ENCODE assay signal across 23 mouse cellular contexts in the genomic region with DNA sequence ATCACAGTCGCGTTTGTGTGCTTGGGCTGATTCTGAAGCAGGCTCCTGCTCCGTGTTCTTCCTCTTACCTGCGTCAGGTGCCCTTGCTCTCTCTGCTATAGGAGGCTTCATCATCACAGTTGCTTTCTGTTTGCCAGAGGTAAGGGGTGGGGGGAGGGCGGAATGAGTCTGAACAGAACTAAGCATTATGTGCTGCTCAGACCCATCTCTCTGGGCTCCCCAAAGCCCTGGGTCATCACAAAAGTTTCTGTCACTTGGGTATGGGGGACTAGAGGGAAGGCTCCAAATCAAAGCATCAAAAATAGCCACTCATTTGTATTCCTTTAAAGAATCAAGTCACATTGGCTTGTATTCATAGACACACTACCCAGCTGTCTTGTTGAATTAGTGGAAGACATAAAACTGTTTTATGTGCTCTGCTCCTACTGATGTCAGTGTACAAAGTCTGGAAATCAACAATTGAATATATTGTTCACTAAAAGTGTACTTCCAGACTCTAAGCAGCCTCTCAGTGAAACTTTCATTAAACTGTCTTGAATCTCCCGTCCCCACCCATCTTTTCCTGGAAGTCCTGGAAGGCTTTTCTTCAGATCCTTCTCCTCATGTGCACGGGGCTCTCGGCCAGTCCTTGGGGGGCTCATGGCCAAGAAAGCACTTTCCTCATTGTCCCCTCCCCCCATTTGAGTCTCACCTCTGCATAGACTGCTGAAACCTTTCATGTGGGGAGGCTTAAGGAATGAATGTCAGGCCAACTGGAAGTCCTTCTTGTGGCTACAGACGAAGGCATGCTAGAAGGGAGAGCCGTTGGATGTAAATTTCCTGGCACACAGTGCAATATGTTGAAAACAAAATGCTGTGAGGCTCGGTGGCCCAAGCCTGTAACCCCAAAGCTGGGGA. TPM values are rescaled to one million over a fixed set of nuclear protein-coding genes. Genes with fewer than 3 reads are reported as not detected.
DNase-seq lines count a peak whose midpoint lies in the region; ATAC-seq and TF ChIP-seq lines count a peak whose summit lies in the region.
"Had no signal": no experiment of that assay in that cellular context is flagged by ENCODE, and none has a peak within 500 bp of the region (broad histone marks: within the 10 kb centered on the region; RNA-seq: fewer than 3 reads in every experiment).

No protein-coding gene starts in this region.

- peaks cover 10% of the 10 kb centered on the region; the same call in 1 of the 2 replicates for H3K4me1 ChIP-seq in kidney, embryonic 16.5 days (ENCODE audit: insufficient read depth, low read length)
- H3K4me1 ChIP-seq in limb, embryonic 10.5 days, result peaks cover 15% of the 10 kb centered on the region
- H3K4me1 ChIP-seq in neural tube, embryonic 14.5 days (ENCODE audit: control insufficient read depth, insufficient read depth, low read length), result no peaks in the 10 kb centered on the region
- H3K4me1 ChIP-seq in hindbrain, embryonic 13.5 days (replicated peaks), result no peaks in the 10 kb centered on the region
- no peaks in the 10 kb centered on the region for H3K4me1 ChIP-seq in hindbrain, postnatal 0 days (ENCODE audit: insufficient read depth, low read length)
- H3K4me1 ChIP-seq: embryonic facial prominence, embryonic 13.5 days; forebrain, embryonic 13.5 days; heart, embryonic 10.5 days; hindbrain, embryonic 10.5 days; hindbrain, embryonic 15.5 days had no signal

- H3K27ac ChIP-seq in kidney, embryonic 16.5 days (ENCODE audit: low read length), result peak overlapping the region; percentile 75
- H3K27ac ChIP-seq in limb, embryonic 10.5 days, result peak overlapping the region; percentile 46; the same call in 1 of the 2 replicates
- no peak overlapping the region for H3K27ac ChIP-seq in neural tube, embryonic 14.5 days (ENCODE audit: low read depth, low read length)
- H3K27ac ChIP-seq in hindbrain, embryonic 13.5 days, result no peak overlapping the region
- H3K27ac ChIP-seq in hindbrain, postnatal 0 days, result no peak overlapping the region
- H3K27ac ChIP-seq: embryonic facial prominence, embryonic 13.5 days; forebrain, embryonic 13.5 days; gastrocnemius, adult 2 months; heart, embryonic 10.5 days; heart, embryonic 15.5 days; hindbrain, embryonic 10.5 days; hindbrain, embryonic 15.5 days had no signal

- no peak for TF ChIP-seq CTCF in hindbrain, postnatal 0 days (IDR thresholded peaks at IDR 0.05; ENCODE audit: low read depth)

- 55% methylated on average over 11 of the region's 11 CpGs for WGBS in kidney, embryonic 16.5 days
- 85% methylated on average over 11 of the region's 11 CpGs for WGBS in limb, embryonic 10.5 days
- WGBS in neural tube, embryonic 14.5 days, result 57% methylated on average over 11 of the region's 11 CpGs
- 85% methylated on average over 11 of the region's 11 CpGs for WGBS in hindbrain, embryonic 13.5 days
- 74% methylated on average over 11 of the region's 11 CpGs for WGBS in hindbrain, postnatal 0 days

- H3K27me3 ChIP-seq in kidney, embryonic 16.5 days (ENCODE audit: insufficient read depth, low read length), result no peaks in the 10 kb centered on the region
- H3K27me3 ChIP-seq in limb, embryonic 10.5 days (ENCODE audit: low read depth, poor library complexity, severe bottlenecking), result no peaks in the 10 kb centered on the region
- no peaks in the 10 kb centered on the region for H3K27me3 ChIP-seq in neural tube, embryonic 14.5 days (ENCODE audit: control insufficient read depth, insufficient read depth, low read length)
- H3K27me3 ChIP-seq in hindbrain, embryonic 13.5 days, result no peaks in the 10 kb centered on the region
- no peaks in the 10 kb centered on the region for H3K27me3 ChIP-seq in hindbrain, postnatal 0 days (ENCODE audit: insufficient read depth, low read length)
- H3K27me3 ChIP-seq: embryonic facial prominence, embryonic 13.5 days; forebrain, embryonic 13.5 days; heart, embryonic 15.5 days; hindbrain, embryonic 15.5 days; Patski had no signal

- DNase-seq in heart, adult 11 months, result peak; percentile 72
- no peak for DNase-seq in heart, adult 9 months (ENCODE audit: low spot score in 2 of 2)
- no peak for DNase-seq in kidney, postnatal 25 days
- DNase-seq in limb, embryonic 10.5 days (ENCODE audit: low spot score), result no peak
- no peak for DNase-seq in hindbrain, postnatal 0 days (ENCODE audit: low spot score)
- DNase-seq: adrenal gland, postnatal 25 days; cerebellum, adult 18-20 months; cerebellum, adult 9-11 months; cerebellum, postnatal 36 days; gastrocnemius, adult 2 months; gastrocnemius, postnatal 25 days had no signal

- no peak overlapping the region for H3K4me2 ChIP-seq in kidney, embryonic 16.5 days (replicated peaks; ENCODE audit: low read depth, low read length)
- no peak overlapping the region for H3K4me2 ChIP-seq in neural tube, embryonic 14.5 days (ENCODE audit: low read depth, low read length)
- H3K4me2 ChIP-seq in hindbrain, embryonic 13.5 days, result no peak overlapping the region
- no peak overlapping the region for H3K4me2 ChIP-seq in hindbrain, postnatal 0 days (ENCODE audit: low read depth, low read length)
- H3K4me2 ChIP-seq: embryonic facial prominence, embryonic 13.5 days; forebrain, embryonic 13.5 days; heart, embryonic 15.5 days; hindbrain, embryonic 15.5 days had no signal

- no peaks in the 10 kb centered on the region for H3K36me3 ChIP-seq in kidney, embryonic 16.5 days (ENCODE audit: insufficient read depth, low read length)
- no peaks in the 10 kb centered on the region for H3K36me3 ChIP-seq in limb, embryonic 10.5 days
- no peaks in the 10 kb centered on the region for H3K36me3 ChIP-seq in neural tube, embryonic 14.5 days (ENCODE audit: control insufficient read depth, insufficient read depth, low read length)
- H3K36me3 ChIP-seq in hindbrain, embryonic 13.5 days, result no peaks in the 10 kb centered on the region
- H3K36me3 ChIP-seq in hindbrain, postnatal 0 days (ENCODE audit: insufficient read depth, low read length), result no peaks in the 10 kb centered on the region
- H3K36me3 ChIP-seq: heart, embryonic 15.5 days; hindbrain, embryonic 10.5 days; hindbrain, embryonic 15.5 days had no signal

- no peak overlapping the region for H3K9ac ChIP-seq in kidney, embryonic 16.5 days (replicated peaks; ENCODE audit: low read length)
- no peak overlapping the region for H3K9ac ChIP-seq in neural tube, embryonic 14.5 days (replicated peaks; ENCODE audit: low read depth, low read length)
- no peak overlapping the region for H3K9ac ChIP-seq in hindbrain, embryonic 13.5 days
- H3K9ac ChIP-seq in hindbrain, postnatal 0 days (replicated peaks; ENCODE audit: low read length), result no peak overlapping the region
- H3K9ac ChIP-seq: embryonic facial prominence, embryonic 13.5 days; forebrain, embryonic 13.5 days; heart, embryonic 15.5 days; hindbrain, embryonic 15.5 days had no signal

- H3K9me3 ChIP-seq in kidney, embryonic 16.5 days (ENCODE audit: low read length), result no peaks in the 10 kb centered on the region
- H3K9me3 ChIP-seq in limb, embryonic 10.5 days (replicated peaks), result no peaks in the 10 kb centered on the region
- H3K9me3 ChIP-seq in neural tube, embryonic 14.5 days (ENCODE audit: control insufficient read depth, low read length), result no peaks in the 10 kb centered on the region
- no peaks in the 10 kb centered on the region for H3K9me3 ChIP-seq in hindbrain, embryonic 13.5 days
- no peaks in the 10 kb centered on the region for H3K9me3 ChIP-seq in hindbrain, postnatal 0 days (ENCODE audit: low read length)
- H3K9me3 ChIP-seq: embryonic facial prominence, embryonic 13.5 days; forebrain, embryonic 13.5 days; heart, embryonic 10.5 days; heart, embryonic 15.5 days; hindbrain, embryonic 10.5 days; hindbrain, embryonic 15.5 days had no signal

- H3K4me3 ChIP-seq in kidney, embryonic 16.5 days (ENCODE audit: low read length), result no peak overlapping the region
- H3K4me3 ChIP-seq in limb, embryonic 10.5 days, result no peak overlapping the region
- no peak overlapping the region for H3K4me3 ChIP-seq in neural tube, embryonic 14.5 days (ENCODE audit: low read depth, low read length)
- H3K4me3 ChIP-seq in hindbrain, embryonic 13.5 days, result no peak overlapping the region
- H3K4me3 ChIP-seq in hindbrain, postnatal 0 days (ENCODE audit: low read length), result no peak overlapping the region
- H3K4me3 ChIP-seq: embryonic facial prominence, embryonic 13.5 days; forebrain, embryonic 13.5 days; gastrocnemius, adult 2 months; heart, embryonic 10.5 days; heart, embryonic 15.5 days; hindbrain, embryonic 10.5 days; hindbrain, embryonic 15.5 days had no signal

- peak; percentile 51 for ATAC-seq in kidney, embryonic 16.5 days (ENCODE audit: low FRiP score, low TSS enrichment)
- peak; percentile 71 for ATAC-seq in neural tube, embryonic 14.5 days (ENCODE audit: low read depth)
- no peak for ATAC-seq in hindbrain, embryonic 13.5 days (ENCODE audit: low FRiP score)
- no peak for ATAC-seq in hindbrain, postnatal 0 days
- ATAC-seq: activated CD4-positive, CD25-positive, alpha-beta regulatory T cell, adult 4 months; forebrain, embryonic 13.5 days; Patski had no signal

RNA-seq across cellular contexts. Expression of gene Akap2, which starts 13.6 kb away (rescaled TPM):
- 28.2 and 28.4 TPM in 2 replicates for polyA plus RNA-seq in kidney, embryonic 16.5 days (2015; fragmentation: Nextera tagmentation; extraction: Ambion mirVana)
- polyA plus RNA-seq in limb, embryonic 10.5 days (2016; fragmentation: Nextera tagmentation; extraction: Ambion mirVana), result 26.5 and 33.3 TPM in 2 replicates
- 8.6 and 12.0 TPM in 2 replicates for polyA plus RNA-seq in neural tube, embryonic 14.5 days (2014; fragmentation: Nextera tagmentation; extraction: Ambion mirVana)
- polyA plus RNA-seq in hindbrain, embryonic 13.5 days (2015; fragmentation: Nextera tagmentation; extraction: Ambion mirVana), result 17.0 and 17.7 TPM in 2 replicates
- 19.3 and 37.7 TPM in 2 replicates for total RNA-seq in hindbrain, postnatal 0 days (2014; rRNA removed)
- polyA plus RNA-seq in hindbrain, postnatal 0 days (2015; fragmentation: Nextera tagmentation; extraction: Ambion mirVana), result 11.5 and 13.4 TPM in 2 replicates
- total RNA-seq: granulocyte monocyte progenitor cell, adult 5-6 weeks had no signal

Comparison
In these comparisons a context has a peak if more than half of its experiments do, and no peak if none do; other contexts are left out.
1. ATAC-seq: peak in kidney, embryonic 16.5 days (single experiment) and neural tube, embryonic 14.5 days (single experiment); none in hindbrain, embryonic 13.5 days (single experiment) and hindbrain, postnatal 0 days (single experiment).
2. H3K27ac ChIP-seq: peak in kidney, embryonic 16.5 days (single experiment) and limb, embryonic 10.5 days (single experiment); none in neural tube, embryonic 14.5 days (single experiment), hindbrain, embryonic 13.5 days (single experiment) and hindbrain, postnatal 0 days (single experiment).